Mouse (Mus musculus): Measurements from ENCODE around the gene Eif4e3. TPM values are rescaled to one million over a fixed set of nuclear protein-coding genes. Genes with fewer than 3 reads are reported as not detected.

The Eif4e3 gene
- polyA plus RNA-seq, 1 experiment from 2014 or later: 17.2 TPM

DNA sequence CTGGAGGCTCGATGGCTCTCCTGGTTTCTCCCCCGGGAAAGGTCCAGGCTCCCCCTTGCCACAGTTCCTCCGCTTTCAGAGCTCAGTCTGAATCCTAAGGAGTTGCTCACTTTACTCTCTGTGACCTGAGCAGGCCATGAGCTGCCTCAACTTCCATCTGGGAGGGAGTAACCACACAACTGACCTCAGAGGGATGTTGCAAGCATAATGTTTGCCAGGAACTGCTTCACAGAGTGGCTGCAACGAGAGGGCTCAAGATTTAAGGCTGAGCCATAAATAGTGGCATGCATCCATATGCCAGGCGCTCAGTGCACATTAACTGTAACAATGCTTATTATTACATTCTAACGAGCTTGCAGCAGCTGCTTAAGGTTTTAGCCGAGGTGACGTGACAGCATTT, 29.8 kb downstream of the Eif4e3 start:
- WGBS: 72% methylated on average over 8 of the region's 8 CpGs
- H3K27ac ChIP-seq: no peak overlapping the region
- no peak for ATAC-seq (ENCODE audit: insufficient number of reproducible peaks, insufficient read depth, low FRiP score, low TSS enrichment)

DNA sequence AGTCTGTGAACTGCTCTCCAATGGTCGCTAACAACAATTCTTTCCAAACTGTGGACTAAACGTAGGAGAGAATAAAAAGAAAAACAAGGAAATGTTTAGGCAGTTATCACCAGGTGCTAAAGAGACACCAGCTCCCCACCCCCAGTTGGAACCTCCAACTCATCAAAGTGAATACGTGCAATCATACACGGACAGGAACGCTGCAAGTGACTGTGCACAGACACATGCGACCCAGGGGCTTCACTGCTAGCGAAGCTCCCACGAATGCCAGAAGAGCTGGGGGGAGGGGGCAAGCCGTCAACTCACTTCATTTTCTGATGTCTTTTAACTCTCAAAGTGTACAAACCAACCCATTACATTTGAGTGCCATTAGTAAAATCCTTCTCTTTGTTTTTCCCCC, 30.4 kb downstream of the Eif4e3 start:
- no peak for ATAC-seq (ENCODE audit: insufficient number of reproducible peaks, insufficient read depth, low FRiP score, low TSS enrichment)
- 65% methylated on average over 9 of the region's 9 CpGs for WGBS
- Histone ChIP-seq H3K27ac (no peak overlapping the region), H3K4me2 (replicated peaks) (no peak overlapping the region), H3K9me3 (no peaks in the 10 kb centered on the region), H3K4me1 (no peaks in the 10 kb centered on the region), H3K36me3 (peaks cover 16% of the 10 kb centered on the region), H3K27me3 (no peaks in the 10 kb centered on the region), H3K4me3 (no peak overlapping the region), H3K9ac (no peak overlapping the region)

More for the DNA sequence above, 29.8 kb downstream of the Eif4e3 start:
- Histone ChIP-seq H3K9me3 (no peaks in the 10 kb centered on the region), H3K27me3 (no peaks in the 10 kb centered on the region), H3K36me3 (peaks cover 16% of the 10 kb centered on the region), H3K9ac (no peak overlapping the region), H3K4me1 (no peaks in the 10 kb centered on the region), H3K4me3 (no peak overlapping the region), H3K4me2 (replicated peaks) (no peak overlapping the region)

DNA sequence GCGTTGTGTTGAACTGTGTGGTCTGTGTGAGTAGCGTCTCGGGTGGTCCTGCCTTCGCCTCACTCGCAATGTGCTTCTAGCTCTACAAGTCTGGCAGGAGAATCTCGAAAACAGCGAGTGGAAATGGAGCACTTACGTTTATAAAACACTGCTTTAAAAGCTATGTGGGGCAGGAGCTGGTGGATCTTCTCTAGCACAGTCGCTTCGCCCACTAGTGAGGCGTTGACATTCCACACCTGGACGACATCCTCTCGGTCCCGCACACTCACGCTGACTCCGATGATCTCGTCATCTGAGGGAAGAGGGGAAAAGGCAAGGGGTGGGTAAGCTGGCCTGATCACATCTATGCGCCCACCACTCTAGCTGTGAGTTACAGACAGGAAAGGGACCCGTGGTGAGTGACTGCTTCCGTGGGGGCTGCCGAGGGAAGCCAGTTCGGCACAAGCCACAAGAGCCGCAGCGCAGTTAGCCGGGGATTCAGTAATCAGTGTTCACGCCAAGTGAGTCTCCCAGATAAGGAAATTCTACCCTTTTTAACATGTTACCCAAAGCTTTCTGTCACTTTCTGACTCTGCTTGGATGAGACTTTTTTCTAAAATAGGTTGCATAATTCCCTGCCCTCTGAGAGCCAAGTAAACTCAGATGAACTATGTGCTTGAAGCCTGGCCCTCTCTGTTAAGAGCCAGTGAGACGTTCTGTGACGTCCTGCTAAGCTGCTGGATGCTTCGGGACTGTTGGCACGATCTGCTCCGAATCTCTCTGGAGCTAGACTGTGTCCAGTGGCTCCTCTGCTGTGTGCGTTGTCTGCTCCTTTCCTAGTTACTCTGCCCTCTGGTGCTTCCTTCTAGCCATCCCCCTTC, 34.2 kb downstream of the Eif4e3 start:
- 90% methylated on average over 32 of the region's 32 CpGs for WGBS

DNA sequence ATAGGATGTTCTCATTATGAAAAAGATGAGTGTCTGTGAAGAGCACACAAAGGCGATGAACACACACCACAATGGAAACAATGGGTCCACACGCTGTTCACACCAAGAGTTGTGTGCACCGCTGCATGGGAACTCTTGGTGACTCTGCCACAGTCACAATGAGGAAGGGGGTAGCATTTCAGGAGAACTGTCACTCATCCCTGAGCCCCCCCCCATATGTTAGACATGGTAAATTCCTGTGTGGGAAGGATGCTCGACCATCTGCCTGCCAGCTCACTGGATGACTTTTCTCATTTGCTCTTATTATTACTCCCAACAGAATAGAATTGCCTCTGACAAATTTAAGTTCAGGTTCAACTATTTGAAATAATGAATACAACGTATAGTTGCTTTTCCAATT, 34.9 kb downstream of the Eif4e3 start:
- 86% methylated on average over 5 of the region's 5 CpGs for WGBS
- no peak overlapping the region for H3K4me2 ChIP-seq (replicated peaks)

More for the DNA sequence above, 34.2 kb downstream of the Eif4e3 start:
- Histone ChIP-seq H3K4me2 (replicated peaks) (no peak overlapping the region), H3K36me3 (peaks cover 27% of the 10 kb centered on the region), H3K9me3 (no peaks in the 10 kb centered on the region), H3K4me3 (no peak overlapping the region), H3K4me1 (no peaks in the 10 kb centered on the region), H3K9ac (no peak overlapping the region), H3K27ac (no peak overlapping the region), H3K27me3 (no peaks in the 10 kb centered on the region)
- ATAC-seq (ENCODE audit: insufficient number of reproducible peaks, insufficient read depth, low FRiP score, low TSS enrichment): no peak

DNA sequence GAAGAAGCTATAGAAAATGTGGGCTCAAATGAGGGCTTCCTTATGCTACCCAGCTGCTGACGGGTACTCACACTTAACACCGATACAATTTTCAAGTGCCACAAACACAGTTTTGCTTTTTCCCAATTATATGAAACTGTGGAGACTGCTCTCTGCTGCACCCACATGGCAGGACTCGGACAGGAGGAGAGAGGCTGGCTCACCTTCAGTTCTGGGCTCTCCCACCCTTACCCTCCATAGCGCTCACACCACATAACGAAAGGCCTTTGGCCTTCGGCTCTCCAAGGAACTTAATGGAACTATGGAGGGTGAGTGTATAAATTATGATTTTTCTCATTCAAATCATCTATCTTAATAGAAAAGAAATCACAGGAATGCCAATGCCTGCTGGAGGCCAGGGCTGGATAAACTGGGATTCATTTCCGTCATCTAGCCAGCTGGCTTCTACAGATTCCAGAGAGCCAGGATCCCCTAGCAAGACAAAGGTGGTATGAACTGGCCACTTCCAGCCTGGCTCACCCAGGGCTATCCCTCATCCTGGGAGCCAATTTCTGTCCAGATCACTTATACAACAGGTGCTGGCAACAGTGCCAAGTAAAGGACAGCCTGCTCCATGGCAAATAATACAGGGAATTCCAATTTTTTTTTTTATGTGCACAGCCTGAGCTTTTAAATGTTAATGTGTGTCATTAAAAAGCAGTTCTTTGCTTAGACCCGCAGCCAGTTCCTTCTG, 36.7 kb downstream of the Eif4e3 start:
- Histone ChIP-seq H3K36me3 (peaks cover 27% of the 10 kb centered on the region), H3K4me3 (no peak overlapping the region), H3K27ac (no peak overlapping the region), H3K9me3 (no peaks in the 10 kb centered on the region), H3K9ac (no peak overlapping the region), H3K27me3 (no peaks in the 10 kb centered on the region), H3K4me1 (peaks cover 7% of the 10 kb centered on the region; the same call in 1 of the 2 replicates), H3K4me2 (replicated peaks) (no peak overlapping the region)
- WGBS: 81% methylated on average over 8 of the region's 8 CpGs
- ATAC-seq (ENCODE audit: insufficient number of reproducible peaks, insufficient read depth, low FRiP score, low TSS enrichment): no peak

More for the DNA sequence above, 34.9 kb downstream of the Eif4e3 start:
- H3K4me1 ChIP-seq: no peaks in the 10 kb centered on the region
- no peak for ATAC-seq (ENCODE audit: insufficient number of reproducible peaks, insufficient read depth, low FRiP score, low TSS enrichment)
- no peak overlapping the region for H3K4me3 ChIP-seq
- H3K27me3 ChIP-seq: no peaks in the 10 kb centered on the region
- no peaks in the 10 kb centered on the region for H3K9me3 ChIP-seq
- H3K36me3 ChIP-seq: peaks cover 27% of the 10 kb centered on the region
- H3K9ac ChIP-seq: no peak overlapping the region
- H3K27ac ChIP-seq: no peak overlapping the region

DNA sequence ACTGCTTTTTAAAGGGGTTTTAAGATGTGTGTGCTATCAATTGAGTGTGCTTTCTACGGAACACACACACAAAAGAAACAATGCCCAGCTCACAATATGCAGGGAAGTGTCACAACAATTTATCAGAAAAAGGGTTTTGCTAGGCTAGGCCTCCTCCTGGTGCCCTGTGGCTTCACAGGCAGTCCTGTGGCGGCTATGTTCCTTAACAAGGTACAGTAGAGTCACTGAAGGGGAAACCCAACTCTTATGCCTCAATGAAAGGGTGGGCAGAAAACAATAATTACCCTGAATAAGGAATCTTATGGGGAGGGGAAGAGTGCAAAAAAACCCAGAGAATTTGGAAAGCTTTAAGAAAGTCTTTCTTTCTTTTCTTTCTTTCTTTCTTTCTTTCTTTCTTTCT, 40.2 kb downstream of the Eif4e3 start:
- H3K9ac ChIP-seq: no peak overlapping the region
- no peak for ATAC-seq (ENCODE audit: insufficient number of reproducible peaks, insufficient read depth, low FRiP score, low TSS enrichment)
- H3K27ac ChIP-seq: no peak overlapping the region
- H3K4me3 ChIP-seq: no peak overlapping the region
- H3K4me1 ChIP-seq: peaks cover 14% of the 10 kb centered on the region
- no peaks in the 10 kb centered on the region for H3K27me3 ChIP-seq
- H3K4me2 ChIP-seq (replicated peaks): no peak overlapping the region
- peaks cover 22% of the 10 kb centered on the region; the same call in 1 of the 2 replicates for H3K36me3 ChIP-seq
- WGBS: 82% methylated on average over 2 of the region's 2 CpGs
- no peaks in the 10 kb centered on the region for H3K9me3 ChIP-seq

DNA sequence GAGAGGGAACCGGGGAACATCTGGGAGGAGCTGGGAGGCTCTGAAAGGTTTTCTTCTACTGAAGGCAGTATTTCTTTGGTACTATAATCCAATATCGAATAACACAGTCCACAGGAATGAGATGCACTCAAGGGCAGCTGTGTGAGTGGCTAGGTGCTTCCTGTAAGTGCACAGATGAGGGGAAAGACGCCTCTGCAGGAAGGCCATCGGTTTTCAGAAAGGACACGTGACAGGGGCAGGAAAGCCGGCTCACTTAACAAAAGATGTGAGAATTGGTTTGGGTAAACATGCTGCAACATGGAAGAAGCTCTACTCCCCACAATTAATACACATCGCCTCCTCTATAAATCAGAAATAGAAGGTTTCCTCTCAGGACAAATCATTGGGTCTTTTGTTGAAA, 40.8 kb downstream of the Eif4e3 start:
- Histone ChIP-seq H3K4me3 (no peak overlapping the region), H3K27me3 (no peaks in the 10 kb centered on the region), H3K4me2 (replicated peaks) (no peak overlapping the region), H3K27ac (no peak overlapping the region), H3K4me1 (peaks cover 14% of the 10 kb centered on the region), H3K9ac (no peak overlapping the region), H3K36me3 (peaks cover 21% of the 10 kb centered on the region; the same call in 1 of the 2 replicates), H3K9me3 (no peaks in the 10 kb centered on the region)
- WGBS: 29% methylated on average over 7 of the region's 7 CpGs
- no peak for ATAC-seq (ENCODE audit: insufficient number of reproducible peaks, insufficient read depth, low FRiP score, low TSS enrichment)

DNA sequence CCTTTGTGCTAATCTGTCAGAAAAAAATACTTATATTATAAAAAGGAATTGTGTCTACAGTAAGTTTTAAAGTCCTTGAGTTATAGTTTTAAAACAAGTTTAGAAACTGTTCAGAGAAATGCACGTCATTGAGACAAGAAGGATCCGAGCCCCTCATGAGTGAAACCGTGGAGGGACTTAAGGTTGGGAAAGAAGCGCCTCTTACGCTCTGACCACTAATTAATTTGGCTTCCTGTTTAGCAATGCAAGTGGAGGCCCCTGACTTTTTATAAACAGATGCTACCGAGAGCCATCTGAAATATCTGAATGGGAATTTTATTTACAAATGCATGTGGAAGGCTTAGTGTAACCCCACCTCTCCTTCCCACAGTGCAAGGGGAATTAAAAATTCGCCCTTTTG, 41.3 kb downstream of the Eif4e3 start:
- Histone ChIP-seq H3K4me2 (replicated peaks) (no peak overlapping the region), H3K4me1 (peaks cover 14% of the 10 kb centered on the region), H3K27ac (no peak overlapping the region), H3K36me3 (peaks cover 16% of the 10 kb centered on the region; the same call in 1 of the 2 replicates), H3K9me3 (no peaks in the 10 kb centered on the region), H3K4me3 (no peak overlapping the region), H3K27me3 (no peaks in the 10 kb centered on the region), H3K9ac (no peak overlapping the region)
- no peak for ATAC-seq (ENCODE audit: insufficient number of reproducible peaks, insufficient read depth, low FRiP score, low TSS enrichment)
- WGBS: 44% methylated on average over 7 of the region's 7 CpGs

DNA sequence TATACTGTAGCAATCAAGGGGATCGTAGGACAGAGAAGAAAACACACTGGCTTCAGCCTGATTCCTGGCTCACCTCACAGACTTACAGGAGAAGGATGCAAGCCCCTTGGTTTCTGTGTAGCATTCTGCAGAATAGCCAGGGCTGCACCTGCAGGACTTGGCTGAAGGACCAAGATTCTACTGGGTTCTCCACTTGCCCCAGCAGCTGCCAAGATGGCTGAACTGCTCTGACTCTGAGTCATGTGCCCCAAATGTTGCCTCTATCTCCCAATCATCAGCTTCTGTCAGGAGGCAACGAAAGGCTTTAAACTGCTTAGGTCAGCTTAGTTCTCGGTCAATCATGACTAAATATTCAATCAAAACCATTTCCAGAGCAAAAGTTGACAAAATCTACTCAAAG, 42.0 kb downstream of the Eif4e3 start:
- Histone ChIP-seq H3K9me3 (no peaks in the 10 kb centered on the region), H3K9ac (no peak overlapping the region), H3K4me1 (peaks cover 18% of the 10 kb centered on the region), H3K27me3 (no peaks in the 10 kb centered on the region), H3K4me3 (no peak overlapping the region), H3K27ac (no peak overlapping the region), H3K4me2 (replicated peaks) (no peak overlapping the region), H3K36me3 (peaks cover 13% of the 10 kb centered on the region; the same call in 1 of the 2 replicates)
- WGBS: 87% methylated on average over 3 of the region's 3 CpGs
- ATAC-seq (ENCODE audit: insufficient number of reproducible peaks, insufficient read depth, low FRiP score, low TSS enrichment): no peak

DNA sequence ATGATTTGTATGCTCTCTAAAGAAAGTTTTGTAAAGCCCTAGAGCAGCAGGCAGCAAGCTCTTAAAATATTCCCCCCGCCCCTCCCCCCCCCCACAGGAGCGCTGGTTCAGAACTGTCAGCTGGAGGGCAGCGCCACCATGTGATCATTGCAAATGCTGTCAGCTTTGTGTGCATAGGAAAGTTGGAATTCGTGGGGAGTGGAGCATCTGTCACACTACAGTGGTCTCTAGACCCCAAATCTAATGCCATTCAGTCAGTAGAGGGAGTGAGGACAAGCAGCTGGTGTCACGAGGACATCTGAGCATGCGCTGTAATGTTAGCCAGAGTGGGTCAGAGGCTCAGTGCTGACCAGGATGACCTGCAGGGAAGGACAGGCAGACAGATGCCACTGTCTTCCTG, 42.9 kb downstream of the Eif4e3 start:
- Histone ChIP-seq H3K4me2 (replicated peaks) (no peak overlapping the region), H3K27ac (no peak overlapping the region), H3K9ac (no peak overlapping the region), H3K4me3 (no peak overlapping the region), H3K36me3 (peaks cover 4% of the 10 kb centered on the region; the same call in 1 of the 2 replicates), H3K27me3 (no peaks in the 10 kb centered on the region), H3K4me1 (peaks cover 21% of the 10 kb centered on the region), H3K9me3 (no peaks in the 10 kb centered on the region)
- ATAC-seq (ENCODE audit: insufficient number of reproducible peaks, insufficient read depth, low FRiP score, low TSS enrichment): no peak
- 18% methylated on average over 6 of the region's 6 CpGs for WGBS

DNA sequence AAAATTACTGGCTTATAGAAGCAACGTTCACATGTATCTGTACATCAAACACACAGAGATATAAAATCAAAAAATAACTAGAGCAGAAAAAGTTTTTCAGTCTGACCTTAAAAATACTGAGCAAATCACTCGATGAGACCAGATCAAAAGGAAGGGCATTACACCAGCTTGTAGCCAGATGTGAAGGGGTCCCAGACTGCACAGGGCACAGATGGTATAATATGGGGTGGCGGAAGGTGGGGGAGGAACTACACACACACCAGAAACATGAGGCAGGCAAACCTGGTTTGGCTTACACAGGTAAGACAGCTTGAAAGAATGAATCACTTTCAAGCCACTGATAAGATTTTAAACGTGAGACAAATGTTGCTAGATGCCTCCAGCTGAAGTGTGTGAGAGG, 45.4 kb downstream of the Eif4e3 start:
- WGBS: 42% methylated on average over 4 of the region's 4 CpGs
- Histone ChIP-seq H3K27ac (0 out of 2 replicates have a peak overlapping the region, but pooled peaks have one; percentile 11), H3K27me3 (no peaks in the 10 kb centered on the region), H3K4me3 (no peak overlapping the region), H3K4me1 (peaks cover 29% of the 10 kb centered on the region), H3K4me2 (replicated peaks) (no peak overlapping the region), H3K9me3 (no peaks in the 10 kb centered on the region), H3K36me3 (no peaks in the 10 kb centered on the region), H3K9ac (no peak overlapping the region)
- no peak for ATAC-seq (ENCODE audit: insufficient number of reproducible peaks, insufficient read depth, low FRiP score, low TSS enrichment)

DNA sequence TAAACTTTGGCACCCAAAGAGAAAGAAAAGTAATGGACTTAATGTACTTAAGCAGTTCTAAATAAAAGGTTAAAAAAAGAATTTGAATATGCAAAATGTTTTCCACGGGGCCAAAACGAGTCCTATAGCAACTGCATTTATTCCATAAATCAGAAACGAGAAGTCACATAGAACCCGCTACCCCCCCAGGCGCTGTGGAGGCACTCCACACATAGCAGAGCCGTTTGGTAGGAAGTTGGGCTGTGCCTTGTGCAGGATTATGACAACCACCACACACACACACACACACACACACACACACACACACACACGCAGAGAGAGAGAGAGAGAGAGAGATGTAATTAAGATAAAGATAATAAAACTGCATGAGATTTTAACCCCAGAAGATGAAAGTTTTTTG, 46.1 kb downstream of the Eif4e3 start:
- Histone ChIP-seq H3K9ac (no peak overlapping the region), H3K4me3 (no peak overlapping the region), H3K36me3 (no peaks in the 10 kb centered on the region), H3K9me3 (no peaks in the 10 kb centered on the region), H3K27ac (no peak overlapping the region), H3K27me3 (no peaks in the 10 kb centered on the region), H3K4me1 (peaks cover 29% of the 10 kb centered on the region), H3K4me2 (replicated peaks) (no peak overlapping the region)
- no peak for ATAC-seq (ENCODE audit: insufficient number of reproducible peaks, insufficient read depth, low FRiP score, low TSS enrichment)
- 69% methylated on average over 6 of the region's 7 CpGs for WGBS

Measured in embryonic facial prominence, embryonic 12.5 days (tissue).